ENCODE assay signal across 22 mouse cellular contexts in the genomic region with DNA sequence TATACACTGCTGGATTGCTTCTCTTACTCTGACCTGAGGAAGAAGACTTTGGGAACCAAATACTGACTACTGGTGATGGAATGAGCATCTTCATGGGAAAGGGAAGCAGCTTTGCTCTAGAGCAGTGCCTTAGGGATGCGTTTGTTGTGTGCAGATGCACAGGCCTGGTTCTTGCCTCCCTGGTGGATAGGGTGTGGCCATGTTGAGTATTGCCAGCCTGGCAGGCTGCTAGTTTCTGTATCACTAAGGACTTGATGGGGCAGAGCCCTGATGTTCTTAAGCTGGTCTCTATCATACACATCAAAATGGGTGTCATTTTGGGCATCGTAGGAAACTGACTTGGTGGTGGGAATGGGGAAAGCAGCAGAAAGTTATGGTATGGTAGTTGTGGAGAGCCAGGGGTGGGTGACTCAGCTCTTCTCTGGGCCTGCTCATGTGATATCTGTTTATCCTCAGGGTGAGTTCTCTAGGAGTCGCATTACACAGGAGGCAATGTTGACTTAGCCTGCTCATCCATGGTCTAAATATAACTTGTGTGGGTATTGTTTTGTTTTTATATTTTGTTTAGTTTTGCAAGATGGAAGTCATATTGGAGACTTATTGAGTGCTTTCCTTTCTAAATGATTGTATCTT.
DNase-seq lines count a peak whose midpoint lies in the region; ATAC-seq and TF ChIP-seq lines count a peak whose summit lies in the region.
"Had no signal": no experiment of that assay in that cellular context is flagged by ENCODE, and none has a peak within 500 bp of the region (broad histone marks: within the 10 kb centered on the region; RNA-seq: fewer than 3 reads in every experiment).

No protein-coding gene starts in this region.

- H3K27me3 ChIP-seq in kidney, embryonic 15.5 days, result no peaks in the 10 kb centered on the region
- H3K27me3 ChIP-seq in kidney, adult 2 months (replicated peaks; ENCODE audit: control insufficient read depth, insufficient read depth, low read length), result no peaks in the 10 kb centered on the region
- H3K27me3 ChIP-seq in Patski, result no peaks in the 10 kb centered on the region
- H3K27me3 ChIP-seq in liver, embryonic 12.5 days (replicated peaks), result no peaks in the 10 kb centered on the region
- H3K27me3 ChIP-seq in stomach, postnatal 0 days (ENCODE audit: control insufficient read depth, insufficient read depth, low read length), result no peaks in the 10 kb centered on the region
- no peaks in the 10 kb centered on the region for H3K27me3 ChIP-seq in midbrain, embryonic 13.5 days
- H3K27me3 ChIP-seq: embryonic facial prominence, embryonic 12.5 days; heart, embryonic 13.5 days; megakaryocyte, embryonic 14.5 days; neural tube, embryonic 15.5 days had no signal

- WGBS in kidney, embryonic 15.5 days, result 73% methylated on average over 3 of the region's 3 CpGs
- WGBS in kidney, adult 2 months, result 66% methylated on average over 3 of the region's 3 CpGs
- WGBS in liver, embryonic 12.5 days (ENCODE audit: insufficient replicate concordance), result 75% methylated on average over 3 of the region's 3 CpGs
- WGBS in stomach, postnatal 0 days, result 78% methylated on average over 3 of the region's 3 CpGs
- WGBS in midbrain, embryonic 13.5 days, result 98% methylated on average over 3 of the region's 3 CpGs

- TF ChIP-seq POLR2A in kidney, adult 2 months (IDR thresholded peaks at IDR 0.05; ENCODE audit: low read depth, low read length), result no peak

- POLR2A ChIA-PET in Patski (lab: Charles Lee), result interaction anchor here (1.0 kb wide), 1 partner anchor 11 kb away, joined by 3 read pairs; no protein-coding TSS in a partner anchor

- in situ Hi-C loops in Patski (cut with MboI; ENCODE audit: low pct_unique_long_range_greater_than_20kb), result no loop called here

- no peak overlapping the region for H3K9ac ChIP-seq in kidney, embryonic 15.5 days
- no peak overlapping the region for H3K9ac ChIP-seq in liver, embryonic 12.5 days
- H3K9ac ChIP-seq in stomach, postnatal 0 days (ENCODE audit: low read length), result no peak overlapping the region
- H3K9ac ChIP-seq in midbrain, embryonic 13.5 days (replicated peaks), result no peak overlapping the region
- H3K9ac ChIP-seq: embryonic facial prominence, embryonic 12.5 days; forebrain, postnatal 0 days; heart, embryonic 13.5 days; lung, embryonic 14.5 days; neural tube, embryonic 15.5 days had no signal

- no peak for DNase-seq in kidney, adult 2 months
- DNase-seq in Patski (ENCODE audit: low read depth, low spot score), result peak; percentile 66
- DNase-seq in stomach, postnatal 0 days (ENCODE audit: low spot score), result no peak
- DNase-seq in adrenal gland, postnatal 14 days, result no peak
- no peak for DNase-seq in kidney, postnatal 14 days
- DNase-seq: adrenal gland, adult 8-10 months; cerebellum, postnatal 25 days; forebrain, postnatal 0 days; gastrocnemius, postnatal 36 days; lung, embryonic 14.5 days; retina, postnatal 1 day; spleen, adult 18-20 months; thymus, postnatal 4 days had no signal

- TF ChIP-seq EP300 in stomach, postnatal 0 days (optimal IDR thresholded peaks at IDR 0.05), result no peak

- H3K4me3 ChIP-seq in kidney, embryonic 15.5 days (replicated peaks), result no peak overlapping the region
- H3K4me3 ChIP-seq in kidney, adult 2 months (ENCODE audit: insufficient read depth, low read depth, low read length), result no peak overlapping the region
- no peak overlapping the region for H3K4me3 ChIP-seq in liver, embryonic 12.5 days
- H3K4me3 ChIP-seq in stomach, postnatal 0 days (ENCODE audit: low read depth, low read length), result no peak overlapping the region
- no peak overlapping the region for H3K4me3 ChIP-seq in midbrain, embryonic 13.5 days (replicated peaks)
- H3K4me3 ChIP-seq: embryonic facial prominence, embryonic 12.5 days; heart, embryonic 13.5 days; hindbrain, embryonic 10.5 days; neural tube, embryonic 15.5 days had no signal

- H3K4me2 ChIP-seq in kidney, embryonic 15.5 days, result no peak overlapping the region
- H3K4me2 ChIP-seq in liver, embryonic 12.5 days, result no peak overlapping the region
- no peak overlapping the region for H3K4me2 ChIP-seq in stomach, postnatal 0 days (replicated peaks; ENCODE audit: low read depth)
- no peak overlapping the region for H3K4me2 ChIP-seq in midbrain, embryonic 13.5 days (replicated peaks)
- H3K4me2 ChIP-seq: embryonic facial prominence, embryonic 12.5 days; heart, embryonic 13.5 days; lung, embryonic 14.5 days; neural tube, embryonic 15.5 days had no signal

- H3K27ac ChIP-seq in kidney, embryonic 15.5 days, result peak overlapping the region; percentile 51
- H3K27ac ChIP-seq in kidney, adult 2 months (ENCODE audit: insufficient read depth, low read depth, low read length), result no peak overlapping the region
- peak overlapping the region; percentile 60 for H3K27ac ChIP-seq in liver, embryonic 12.5 days
- no peak overlapping the region; the same call in 1 of the 2 replicates for H3K27ac ChIP-seq in stomach, postnatal 0 days (replicated peaks)
- no peak overlapping the region for H3K27ac ChIP-seq in midbrain, embryonic 13.5 days
- H3K27ac ChIP-seq: embryonic facial prominence, embryonic 12.5 days; heart, embryonic 13.5 days; hindbrain, embryonic 10.5 days; neural tube, embryonic 15.5 days had no signal

- H3K36me3 ChIP-seq in kidney, embryonic 15.5 days, result peaks cover 34% of the 10 kb centered on the region
- H3K36me3 ChIP-seq in kidney, adult 2 months (ENCODE audit: control insufficient read depth, insufficient read depth, low read length), result no peaks in the 10 kb centered on the region
- peaks cover 29% of the 10 kb centered on the region for H3K36me3 ChIP-seq in liver, embryonic 12.5 days
- H3K36me3 ChIP-seq in stomach, postnatal 0 days (ENCODE audit: control insufficient read depth, insufficient read depth, low read length), result peaks cover 1% of the 10 kb centered on the region; the same call in 1 of the 2 replicates
- peaks cover 17% of the 10 kb centered on the region for H3K36me3 ChIP-seq in midbrain, embryonic 13.5 days

- H3K9me3 ChIP-seq in kidney, embryonic 15.5 days (replicated peaks), result no peaks in the 10 kb centered on the region
- no peaks in the 10 kb centered on the region for H3K9me3 ChIP-seq in liver, embryonic 12.5 days (replicated peaks)
- no peaks in the 10 kb centered on the region for H3K9me3 ChIP-seq in stomach, postnatal 0 days (ENCODE audit: control insufficient read depth, low read length)
- no peaks in the 10 kb centered on the region for H3K9me3 ChIP-seq in midbrain, embryonic 13.5 days
- H3K9me3 ChIP-seq: embryonic facial prominence, embryonic 12.5 days; heart, embryonic 13.5 days; hindbrain, embryonic 10.5 days; megakaryocyte, embryonic 14.5 days; neural tube, embryonic 15.5 days had no signal

- CTCF ChIA-PET in Patski (lab: Charles Lee), result no interaction called here

- no peak for TF ChIP-seq CTCF in kidney, adult 2 months (conservative IDR thresholded peaks at IDR 0.05; ENCODE audit: insufficient read depth, insufficient read length, low read depth, low read length)
- no peak for TF ChIP-seq CTCF in Patski (IDR thresholded peaks at IDR 0.05)
- TF ChIP-seq CTCF in stomach, postnatal 0 days (IDR thresholded peaks at IDR 0.05; ENCODE audit: low read depth), result no peak

- no peak for ATAC-seq in kidney, embryonic 15.5 days (replicated peaks; ENCODE audit: low FRiP score)
- ATAC-seq in Patski, result peak; percentile 60
- peak; percentile 81 for ATAC-seq in liver, embryonic 12.5 days
- peak; percentile 37; the same call in 1 of the 2 replicates for ATAC-seq in stomach, postnatal 0 days (ENCODE audit: low FRiP score, low TSS enrichment)
- ATAC-seq in midbrain, embryonic 13.5 days, result no peak
- ATAC-seq: CD4-positive, CD25-positive, alpha-beta regulatory T cell, adult 4 months; forebrain, postnatal 0 days had no signal

- peaks cover 39% of the 10 kb centered on the region for H3K4me1 ChIP-seq in kidney, embryonic 15.5 days
- H3K4me1 ChIP-seq in kidney, adult 2 months (ENCODE audit: control insufficient read depth, insufficient read depth, low read length), result peaks cover 8% of the 10 kb centered on the region; the same call in 1 of the 2 replicates
- peaks cover 45% of the 10 kb centered on the region for H3K4me1 ChIP-seq in liver, embryonic 12.5 days
- no peaks in the 10 kb centered on the region; the same call in 1 of the 2 replicates for H3K4me1 ChIP-seq in stomach, postnatal 0 days (replicated peaks; ENCODE audit: control insufficient read depth, insufficient read depth)
- peaks cover 30% of the 10 kb centered on the region for H3K4me1 ChIP-seq in midbrain, embryonic 13.5 days (replicated peaks)

Comparison
In these comparisons a context has a peak if more than half of its experiments do, and no peak if none do; other contexts are left out.
1. H3K27ac ChIP-seq: peak in kidney, embryonic 15.5 days (single experiment) and liver, embryonic 12.5 days (single experiment); none in kidney, adult 2 months (single experiment), stomach, postnatal 0 days (single experiment) and midbrain, embryonic 13.5 days (single experiment).
2. ATAC-seq: peak in Patski (single experiment), liver, embryonic 12.5 days (single experiment) and stomach, postnatal 0 days (single experiment); none in kidney, embryonic 15.5 days (single experiment) and midbrain, embryonic 13.5 days (single experiment).